In the genomic region with DNA sequence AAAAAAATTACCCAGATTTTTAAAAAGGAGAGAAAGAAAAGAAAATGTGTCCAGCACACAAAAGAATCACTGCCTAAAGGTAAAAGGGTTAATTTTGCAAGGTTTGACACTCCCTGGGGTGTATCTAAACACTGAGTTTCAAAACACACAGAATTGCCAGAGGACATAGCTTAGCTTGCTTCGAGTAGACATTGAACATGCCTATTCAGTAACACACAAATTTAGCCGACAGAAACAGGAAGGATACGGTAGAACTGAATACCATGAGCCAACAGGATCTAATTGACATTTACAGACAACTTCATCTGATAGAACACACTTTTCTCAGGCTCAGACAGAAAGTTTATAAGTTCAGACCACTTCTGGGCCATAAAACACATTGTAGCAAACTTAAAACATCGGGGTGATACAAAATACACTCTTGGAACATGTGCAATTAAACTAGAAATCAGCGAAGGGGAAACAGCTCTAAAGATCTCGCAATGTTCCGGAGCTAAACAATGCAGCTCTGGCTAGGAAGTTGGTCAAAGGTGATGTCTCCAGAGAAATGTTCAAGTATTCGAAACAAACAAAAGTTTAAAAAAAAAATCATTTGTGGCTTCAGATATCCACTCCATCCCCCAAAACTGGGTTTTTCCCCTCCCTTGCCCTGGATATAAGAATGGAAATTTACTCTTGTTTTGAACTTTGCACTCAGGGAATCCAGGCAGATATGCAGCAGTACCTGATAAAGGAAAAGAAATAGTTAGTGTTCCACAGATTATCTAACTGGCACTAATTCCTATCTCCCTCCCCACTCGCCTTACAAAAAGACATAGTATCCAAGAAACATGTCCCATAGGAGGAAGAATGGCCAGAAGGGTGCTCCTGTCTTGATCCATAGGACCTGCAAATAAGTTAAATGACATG, we compare ENCODE assay signal across 10 mouse cellular contexts.
DNase-seq lines count a peak whose midpoint lies in the region; ATAC-seq and TF ChIP-seq lines count a peak whose summit lies in the region.
"Had no signal": no experiment of that assay in that cellular context is flagged by ENCODE, and none has a peak within 500 bp of the region (broad histone marks: within the 10 kb centered on the region; RNA-seq: fewer than 3 reads in every experiment).

No protein-coding gene starts in this region.

- ATAC-seq in midbrain, embryonic 11.5 days (ENCODE audit: low FRiP score), result no peak
- no peak for ATAC-seq in midbrain, embryonic 16.5 days
- 0 out of 2 replicates have a peak, but pooled peaks have one; percentile 62 for ATAC-seq in intestine, embryonic 15.5 days
- no peak for ATAC-seq in hindbrain, postnatal 0 days

- peaks cover 5% of the 10 kb centered on the region; the same call in 1 of the 2 replicates for H3K4me1 ChIP-seq in kidney, adult 2 months (ENCODE audit: control insufficient read depth, insufficient read depth, low read length)
- no peaks in the 10 kb centered on the region for H3K4me1 ChIP-seq in midbrain, embryonic 11.5 days (ENCODE audit: control insufficient read depth, insufficient read depth, low read length)
- H3K4me1 ChIP-seq in midbrain, embryonic 16.5 days (ENCODE audit: control insufficient read depth, insufficient read depth, low read length), result no peaks in the 10 kb centered on the region
- no peaks in the 10 kb centered on the region for H3K4me1 ChIP-seq in intestine, embryonic 15.5 days (replicated peaks)
- no peaks in the 10 kb centered on the region for H3K4me1 ChIP-seq in hindbrain, postnatal 0 days (ENCODE audit: insufficient read depth, low read length)

- no peak overlapping the region for H3K9ac ChIP-seq in midbrain, embryonic 11.5 days (ENCODE audit: low read length)
- no peak overlapping the region for H3K9ac ChIP-seq in midbrain, embryonic 16.5 days (ENCODE audit: low read depth, low read length)
- H3K9ac ChIP-seq in intestine, embryonic 15.5 days, result no peak overlapping the region
- H3K9ac ChIP-seq in hindbrain, postnatal 0 days (replicated peaks; ENCODE audit: low read length), result no peak overlapping the region

- H3K9me3 ChIP-seq in midbrain, embryonic 11.5 days (ENCODE audit: control insufficient read depth, low read length), result no peaks in the 10 kb centered on the region
- no peaks in the 10 kb centered on the region for H3K9me3 ChIP-seq in midbrain, embryonic 16.5 days (replicated peaks; ENCODE audit: control insufficient read depth, low read length, poor library complexity, severe bottlenecking)
- no peaks in the 10 kb centered on the region for H3K9me3 ChIP-seq in intestine, embryonic 15.5 days
- no peaks in the 10 kb centered on the region for H3K9me3 ChIP-seq in hindbrain, postnatal 0 days (ENCODE audit: low read length)

- H3K27ac ChIP-seq in kidney, adult 2 months (ENCODE audit: insufficient read depth, low read depth, low read length), result peak overlapping the region; percentile 31
- H3K27ac ChIP-seq in midbrain, embryonic 11.5 days (ENCODE audit: low read depth, low read length), result no peak overlapping the region
- H3K27ac ChIP-seq in midbrain, embryonic 16.5 days (ENCODE audit: low read length), result no peak overlapping the region
- no peak overlapping the region for H3K27ac ChIP-seq in intestine, embryonic 15.5 days
- H3K27ac ChIP-seq in hindbrain, postnatal 0 days, result no peak overlapping the region

- H3K4me3 ChIP-seq in kidney, adult 2 months (ENCODE audit: insufficient read depth, low read depth, low read length), result no peak overlapping the region
- no peak overlapping the region for H3K4me3 ChIP-seq in midbrain, embryonic 11.5 days (ENCODE audit: low read depth, low read length)
- H3K4me3 ChIP-seq in midbrain, embryonic 16.5 days (ENCODE audit: low read depth, low read length), result no peak overlapping the region
- no peak overlapping the region for H3K4me3 ChIP-seq in intestine, embryonic 15.5 days (replicated peaks)
- H3K4me3 ChIP-seq in hindbrain, postnatal 0 days (ENCODE audit: low read length), result no peak overlapping the region
- H3K4me3 ChIP-seq: myocyte had no signal

- TF ChIP-seq POLR2A in kidney, adult 2 months (IDR thresholded peaks at IDR 0.05; ENCODE audit: low read depth, low read length), result no peak

- 19% methylated on average over 9 of the region's 9 CpGs for WGBS in kidney, adult 2 months
- 60% methylated on average over 9 of the region's 9 CpGs for WGBS in midbrain, embryonic 11.5 days
- 53% methylated on average over 9 of the region's 9 CpGs for WGBS in midbrain, embryonic 16.5 days
- WGBS in intestine, embryonic 15.5 days, result 32% methylated on average over 9 of the region's 9 CpGs
- WGBS in hindbrain, postnatal 0 days, result 53% methylated on average over 9 of the region's 9 CpGs

- H3K27me3 ChIP-seq in kidney, adult 2 months (replicated peaks; ENCODE audit: control insufficient read depth, insufficient read depth, low read length), result no peaks in the 10 kb centered on the region
- H3K27me3 ChIP-seq in midbrain, embryonic 11.5 days (ENCODE audit: control insufficient read depth, insufficient read depth, low read length), result no peaks in the 10 kb centered on the region
- no peaks in the 10 kb centered on the region for H3K27me3 ChIP-seq in midbrain, embryonic 16.5 days (ENCODE audit: control insufficient read depth, insufficient read depth, low read depth, low read length)
- no peaks in the 10 kb centered on the region for H3K27me3 ChIP-seq in intestine, embryonic 15.5 days (replicated peaks)
- no peaks in the 10 kb centered on the region for H3K27me3 ChIP-seq in hindbrain, postnatal 0 days (ENCODE audit: insufficient read depth, low read length)

- H3K36me3 ChIP-seq in kidney, adult 2 months (ENCODE audit: control insufficient read depth, insufficient read depth, low read length), result no peaks in the 10 kb centered on the region
- no peaks in the 10 kb centered on the region for H3K36me3 ChIP-seq in midbrain, embryonic 11.5 days (ENCODE audit: control insufficient read depth, insufficient read depth, low read length)
- no peaks in the 10 kb centered on the region for H3K36me3 ChIP-seq in midbrain, embryonic 16.5 days (ENCODE audit: control insufficient read depth, insufficient read depth, low read length)
- no peaks in the 10 kb centered on the region for H3K36me3 ChIP-seq in intestine, embryonic 15.5 days
- no peaks in the 10 kb centered on the region for H3K36me3 ChIP-seq in hindbrain, postnatal 0 days (ENCODE audit: insufficient read depth, low read length)

- TF ChIP-seq CTCF in kidney, adult 2 months (conservative IDR thresholded peaks at IDR 0.05; ENCODE audit: insufficient read depth, insufficient read length, low read depth, low read length), result no peak
- no peak for TF ChIP-seq CTCF in hindbrain, postnatal 0 days (IDR thresholded peaks at IDR 0.05; ENCODE audit: low read depth)

- H3K4me2 ChIP-seq in midbrain, embryonic 11.5 days, result no peak overlapping the region
- H3K4me2 ChIP-seq in midbrain, embryonic 16.5 days (ENCODE audit: low read length), result no peak overlapping the region
- no peak overlapping the region for H3K4me2 ChIP-seq in intestine, embryonic 15.5 days (replicated peaks)
- H3K4me2 ChIP-seq in hindbrain, postnatal 0 days (ENCODE audit: low read depth, low read length), result no peak overlapping the region

- peak; percentile 51 for DNase-seq in kidney, adult 2 months
- DNase-seq in kidney, adult 8-10 months, result no peak
- peak; percentile 67 for DNase-seq in midbrain, embryonic 11.5 days (ENCODE audit: low spot score, missing footprints)
- no peak for DNase-seq in hindbrain, postnatal 0 days (ENCODE audit: low spot score)
- no peak for DNase-seq in cerebellum, adult 9-11 months
- DNase-seq: left cerebral cortex, postnatal 4 days; lung, postnatal 14 days had no signal

Comparison
In these comparisons a context has a peak if more than half of its experiments do, and no peak if none do; other contexts are left out.
1. DNase-seq: peak in kidney, adult 2 months (single experiment) and midbrain, embryonic 11.5 days (single experiment); none in kidney, adult 8-10 months (0 of 2), hindbrain, postnatal 0 days (single experiment) and cerebellum, adult 9-11 months (single experiment).